Mouse (Mus musculus) stomach, postnatal 0 days (tissue): Measurements from ENCODE around the gene Per1.

ENCODE experiments used
- CTCF ChIP-seq: IDR thresholded peaks from 2 replicates; pipeline ENCODE4 v1.5.1; 2016; ENCODE audit warnings: antibody characterized with exemption, low read depth, mild to moderate bottlenecking, moderate library complexity
- EP300 ChIP-seq: optimal IDR thresholded peaks from 2 replicates; pipeline ENCODE3; 2016; ENCODE audit warnings: antibody characterized with exemption

DNA sequence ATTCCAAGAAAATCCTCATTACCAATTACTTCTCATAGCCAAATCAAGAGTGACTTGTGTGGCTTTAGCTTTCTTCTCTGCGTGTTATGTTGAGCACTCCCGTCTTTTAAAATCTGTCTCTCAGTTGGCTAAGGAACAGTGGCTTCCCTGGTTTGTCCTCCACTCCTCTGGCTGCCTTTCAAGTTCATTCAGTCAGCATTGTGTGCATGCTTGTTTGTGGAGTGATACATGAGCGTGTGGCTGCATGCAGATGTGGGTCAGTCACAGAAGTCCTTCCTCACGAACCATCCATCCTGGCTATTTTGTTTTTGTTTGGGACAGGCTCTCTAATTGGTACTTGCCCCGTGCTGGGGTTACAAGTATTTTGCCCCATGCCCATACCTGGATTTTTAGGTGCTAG, 18.4 kb upstream of the Per1 start:
- TF ChIP-seq CTCF (no peak), EP300 (no peak)
